21 mouse cellular contexts compared by ENCODE assay signal in the genomic region with DNA sequence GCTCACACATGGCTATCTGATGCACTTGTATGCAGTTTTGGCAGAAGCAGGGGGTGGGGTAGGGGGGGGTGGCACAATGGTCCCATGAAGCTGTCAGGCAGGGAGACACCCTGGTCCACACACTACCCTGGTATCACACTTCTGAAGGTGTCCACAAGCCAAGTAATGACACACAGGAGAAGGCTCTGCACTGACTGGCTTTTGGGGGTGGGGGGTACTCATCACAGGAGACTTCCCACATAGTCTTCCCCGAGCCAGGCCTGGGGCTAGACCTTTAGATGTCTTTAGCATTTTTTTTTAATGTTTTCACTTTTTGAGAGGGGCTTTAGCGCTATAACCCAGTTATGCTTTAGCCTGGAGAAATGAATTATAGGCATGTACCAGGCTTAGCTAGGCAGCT. TPM values are rescaled to one million over a fixed set of nuclear protein-coding genes. Genes with fewer than 3 reads are reported as not detected.
"Had no signal": no experiment of that assay in that cellular context is flagged by ENCODE, and none has a peak within 500 bp of the region (broad histone marks: within the 10 kb centered on the region; RNA-seq: fewer than 3 reads in every experiment).

No protein-coding gene starts in this region.

- H3K4me2 ChIP-seq: liver, embryonic 15.5 days; lung, embryonic 15.5 days; midbrain, embryonic 12.5 days; midbrain, embryonic 15.5 days; neural tube, embryonic 13.5 days; neural tube, embryonic 15.5 days had no signal

- H3K27me3 ChIP-seq: liver, embryonic 15.5 days; lung, embryonic 15.5 days; megakaryocyte, embryonic 14.5 days; midbrain, embryonic 12.5 days; midbrain, embryonic 15.5 days; neural tube, embryonic 13.5 days; neural tube, embryonic 15.5 days had no signal

- H3K9ac ChIP-seq: liver, embryonic 15.5 days; liver, postnatal 0 days; lung, embryonic 15.5 days; midbrain, embryonic 12.5 days; midbrain, embryonic 15.5 days; neural tube, embryonic 13.5 days; neural tube, embryonic 15.5 days had no signal

- H3K4me1 ChIP-seq: liver, embryonic 15.5 days; lung, embryonic 15.5 days; megakaryocyte, embryonic 14.5 days; midbrain, embryonic 12.5 days; midbrain, embryonic 15.5 days; neural tube, embryonic 13.5 days; neural tube, embryonic 15.5 days had no signal

- H3K27ac ChIP-seq: liver, embryonic 15.5 days; lung, embryonic 15.5 days; macrophage; midbrain, embryonic 12.5 days; midbrain, embryonic 15.5 days; neural tube, embryonic 13.5 days; neural tube, embryonic 15.5 days had no signal

- H3K9me3 ChIP-seq: liver, embryonic 15.5 days; lung, embryonic 15.5 days; megakaryocyte, embryonic 14.5 days; midbrain, embryonic 12.5 days; midbrain, embryonic 15.5 days; neural tube, embryonic 13.5 days; neural tube, embryonic 15.5 days had no signal

- ATAC-seq: liver, postnatal 0 days; midbrain, embryonic 15.5 days had no signal

- DNase-seq: liver, postnatal 0 days; lung, adult 2 months; lung, postnatal 14 days; retina, postnatal 1 day; right cerebral cortex, adult 18-20 months; right cerebral cortex, postnatal 25 days; right cerebral cortex, postnatal 4 days; spleen, adult 18-20 months; thymus, adult 18-20 months; thymus, postnatal 14 days; thymus, postnatal 36 days had no signal

- H3K4me3 ChIP-seq: liver, embryonic 15.5 days; lung, embryonic 15.5 days; megakaryocyte, embryonic 14.5 days; midbrain, embryonic 12.5 days; midbrain, embryonic 15.5 days; myocyte; neural tube, embryonic 13.5 days; neural tube, embryonic 15.5 days had no signal

RNA-seq across cellular contexts. Expression of a gene that starts 28.1 kb away (rescaled TPM):
- polyA plus RNA-seq: macrophage; small intestine, adult 2 months had no signal
